Mouse (Mus musculus) CD4-positive helper T cell, adult 2 months (primary cell): ENCODE measurements around the gene Gm21983.

Source experiments
- DNase-seq: peaks from one replicate; pipeline ENCODE4 v3.0.0-alpha.2; 2012; ENCODE audit warnings: low read depth, missing footprints, low spot score

Gm21983 gene

DNA sequence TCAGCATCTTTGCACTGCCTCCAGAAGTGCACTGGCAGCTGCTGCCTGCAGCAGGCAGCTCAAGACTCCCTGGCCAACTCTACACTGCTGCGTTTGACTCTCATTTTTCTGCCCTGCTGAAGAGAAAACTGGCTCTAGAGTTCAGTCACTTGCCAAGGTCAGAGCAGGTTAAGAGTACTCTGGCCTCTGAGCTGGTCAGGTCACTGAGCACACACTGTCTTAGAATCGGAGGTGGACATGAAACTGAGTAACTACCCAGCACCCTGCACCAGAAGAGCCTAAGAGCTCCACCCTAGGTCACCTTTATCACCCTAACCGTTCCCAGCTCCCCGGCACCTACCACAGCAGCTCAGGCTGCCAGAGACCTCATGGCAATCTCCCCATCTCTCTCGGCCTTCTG, 5.1 kb upstream of the Gm21983 start:
- no peak for DNase-seq

DNA sequence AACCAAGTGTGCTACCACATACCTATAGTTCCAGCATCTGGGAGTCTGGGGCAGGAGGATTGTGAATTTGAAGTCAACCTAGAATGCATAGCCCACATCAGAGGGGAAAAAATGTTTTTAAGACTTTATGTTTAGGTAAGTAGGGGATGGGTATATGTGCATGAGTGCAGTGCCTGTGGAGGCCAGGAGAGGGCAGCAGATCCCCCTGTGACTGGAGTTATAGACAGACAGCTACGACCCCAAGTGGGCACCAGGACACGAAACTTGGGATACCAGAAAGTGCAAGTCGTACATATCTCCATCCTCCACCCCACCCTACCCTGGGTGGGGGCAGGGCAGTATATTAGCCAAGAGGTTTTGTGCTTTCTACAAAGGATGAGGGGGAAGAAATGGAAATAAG, 4.1 kb upstream of the Gm21983 start:
- peak; percentile 42 for DNase-seq

DNA sequence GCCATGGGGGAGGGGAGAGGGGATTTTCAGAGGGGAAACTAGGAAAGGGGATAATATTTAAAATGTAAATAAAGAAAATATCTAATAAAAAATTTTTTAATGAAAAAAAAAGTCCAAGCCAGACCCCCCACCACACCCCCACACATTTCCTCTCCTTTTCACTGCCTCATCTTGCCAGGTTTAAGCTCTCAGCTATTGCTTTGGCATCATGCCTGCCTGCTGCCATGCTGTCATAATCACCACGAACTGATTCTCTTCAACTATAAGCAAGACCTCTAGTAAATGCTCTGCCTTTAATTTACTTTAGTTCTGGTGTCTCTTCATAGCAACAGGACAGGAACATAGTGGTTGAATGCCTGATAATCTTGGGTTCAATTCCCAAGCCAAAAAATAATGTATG, 1.6 kb upstream of the Gm21983 start:
- DNase-seq: no peak

DNA sequence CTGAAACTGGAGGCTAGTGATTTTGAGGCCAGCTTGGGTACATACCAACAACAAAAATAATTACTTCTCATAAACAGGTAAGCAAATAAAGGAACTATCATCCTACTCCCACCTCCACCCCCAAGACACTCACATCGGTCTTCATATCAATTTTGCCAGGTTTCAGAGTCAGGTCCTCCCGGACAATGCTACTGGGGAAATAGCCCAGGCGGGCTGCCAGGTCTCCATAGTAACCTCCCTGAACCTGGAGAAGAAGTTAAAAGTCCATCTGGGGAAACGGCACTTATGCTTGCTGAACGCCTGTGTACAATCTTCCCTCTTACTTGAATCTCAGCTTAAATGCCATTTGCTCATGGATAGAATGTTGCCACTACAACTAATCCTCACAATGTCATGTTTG, 850 bp downstream of the Gm21983 start:
- no peak for DNase-seq

DNA sequence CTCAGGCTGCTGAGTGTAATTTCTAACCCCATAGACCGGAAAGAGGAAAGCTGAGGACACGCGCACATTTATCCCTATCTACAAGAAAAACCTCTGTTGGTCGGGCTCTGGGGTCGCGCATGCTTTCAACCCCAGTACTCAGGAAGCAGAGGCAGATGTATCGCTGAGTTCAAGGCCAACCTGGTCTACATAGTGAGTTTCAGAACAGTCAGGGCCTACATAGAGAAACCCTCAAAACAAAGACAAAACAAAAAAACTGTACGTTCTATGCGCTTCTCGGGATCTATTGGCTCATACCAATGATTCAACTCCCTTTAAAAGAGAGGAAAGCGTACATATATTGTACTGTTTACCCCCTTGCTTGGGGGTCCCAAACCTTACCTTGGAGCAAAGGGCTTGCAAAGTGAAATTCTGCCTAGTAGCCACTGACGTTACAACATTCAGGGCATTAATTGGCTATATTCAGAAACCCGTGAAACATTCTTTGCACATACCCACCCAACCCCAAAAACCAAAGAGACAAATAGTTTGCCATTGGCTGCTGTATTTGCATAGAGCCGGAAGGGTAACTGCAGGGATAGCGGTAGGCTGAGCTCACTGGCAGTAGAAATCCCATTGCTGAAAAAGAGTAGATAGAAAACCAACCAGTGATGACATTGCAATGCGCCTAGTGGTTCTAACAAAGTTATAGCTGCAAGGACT, 1.5 kb downstream of the Gm21983 start:
- DNase-seq: no peak

DNA sequence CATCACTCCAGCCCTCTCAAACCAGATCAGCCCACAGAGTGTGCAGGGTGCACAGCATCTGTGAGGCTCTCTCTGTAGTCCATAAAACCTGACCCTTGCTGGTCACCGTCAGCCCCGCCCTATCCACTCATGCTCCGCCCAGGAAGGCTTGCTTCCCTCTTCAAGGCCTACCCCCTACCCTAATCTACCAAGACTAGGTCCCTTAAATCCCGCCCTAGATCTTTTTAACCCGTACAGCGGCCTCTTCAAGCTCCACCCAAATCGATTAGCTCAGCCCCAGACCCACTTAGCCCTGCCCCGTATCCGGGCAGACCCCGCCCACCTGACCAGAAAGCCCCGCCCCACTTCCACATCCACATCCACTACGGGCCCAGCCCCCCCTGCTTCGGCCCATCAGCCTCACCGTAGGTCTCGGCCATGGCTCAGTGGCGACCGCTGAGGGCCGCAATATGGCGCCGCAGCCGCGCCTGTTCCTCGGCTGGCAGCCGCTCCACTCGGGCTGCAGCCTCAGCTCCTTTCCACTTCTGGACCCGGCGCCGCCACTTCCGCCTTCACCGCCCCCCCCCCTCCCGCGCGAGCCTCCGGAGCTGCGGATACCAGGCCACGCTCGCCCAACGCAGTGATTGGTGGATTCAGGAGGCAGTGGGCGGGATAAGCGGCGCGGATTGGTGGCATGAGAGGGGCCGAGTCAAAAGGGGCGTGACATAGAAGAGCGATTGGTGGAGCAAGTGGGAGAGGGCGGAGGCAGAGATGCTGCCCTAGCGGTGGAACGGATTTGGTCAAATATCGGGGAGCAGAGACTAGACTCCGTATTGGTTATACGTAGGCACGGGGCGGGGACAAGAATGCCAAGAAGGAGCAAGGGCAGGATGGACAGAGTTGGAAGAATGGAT, 2.3 kb downstream of the Gm21983 start, which contains the start of gene Rab4b:
TSS of gene Rab4b (minus strand) at position 573 of the 893 bp plus-strand sequence.
- peak; percentile 100 for DNase-seq

DNA sequence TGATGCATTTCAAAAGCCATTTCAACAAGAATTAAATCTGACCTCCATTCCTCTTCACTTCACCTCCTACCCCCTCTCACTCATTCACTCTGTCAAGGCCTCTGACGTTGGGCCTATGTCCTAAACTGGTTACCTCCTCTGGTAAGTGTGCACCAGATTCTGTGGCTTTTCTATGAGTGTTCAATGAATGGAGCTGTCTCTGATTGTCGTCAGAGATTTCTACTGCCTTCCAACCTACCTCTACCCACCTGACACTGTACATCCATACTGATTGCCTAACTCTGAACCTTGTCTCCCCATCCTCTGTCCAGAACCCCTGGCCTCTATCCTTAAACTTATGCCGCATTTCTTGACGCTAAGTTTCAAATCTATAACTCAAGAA, 3.0 kb downstream of the Gm21983 start:
- peak; percentile 58 for DNase-seq

DNA sequence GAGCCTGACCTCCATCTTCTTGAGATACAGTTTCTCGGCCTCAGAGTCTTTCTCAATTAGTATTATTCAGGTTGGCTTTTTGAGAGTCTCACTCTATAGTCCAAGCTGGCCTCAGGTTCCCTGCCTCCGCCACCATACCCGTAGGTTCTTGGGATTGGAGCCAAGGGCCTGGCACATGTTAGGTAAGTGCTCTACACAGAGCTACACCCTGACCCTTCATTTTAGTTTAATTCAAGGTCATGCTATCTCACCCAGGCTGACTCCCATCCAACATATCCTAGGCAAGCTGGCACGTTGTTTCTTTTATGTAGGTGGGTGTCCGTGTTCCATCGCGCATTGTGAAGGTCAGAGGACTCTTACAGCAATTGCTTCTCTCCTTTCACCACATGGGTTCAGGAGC, 6.0 kb downstream of the Gm21983 start:
- no peak for DNase-seq

DNA sequence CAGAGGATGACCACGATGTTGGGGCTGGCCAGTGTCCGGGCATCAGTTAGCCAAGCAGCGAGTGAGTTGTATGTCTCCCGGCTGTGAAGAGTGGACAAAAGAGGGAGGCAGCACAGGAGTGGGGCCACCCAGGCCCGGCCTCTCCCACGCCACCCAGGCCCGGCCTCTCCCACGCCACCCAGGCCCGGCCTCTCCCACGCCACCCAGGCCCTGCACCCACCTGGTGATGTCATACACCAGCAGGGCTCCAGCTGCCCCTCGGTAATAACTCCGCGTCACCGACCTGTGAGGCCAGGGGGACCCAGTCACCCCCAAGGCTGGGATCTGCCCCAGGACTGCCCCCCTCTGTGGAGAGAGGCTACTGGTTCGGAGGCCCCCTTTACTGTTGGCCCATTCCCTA, 6.4 kb downstream of the Gm21983 start:
- DNase-seq: no peak

DNA sequence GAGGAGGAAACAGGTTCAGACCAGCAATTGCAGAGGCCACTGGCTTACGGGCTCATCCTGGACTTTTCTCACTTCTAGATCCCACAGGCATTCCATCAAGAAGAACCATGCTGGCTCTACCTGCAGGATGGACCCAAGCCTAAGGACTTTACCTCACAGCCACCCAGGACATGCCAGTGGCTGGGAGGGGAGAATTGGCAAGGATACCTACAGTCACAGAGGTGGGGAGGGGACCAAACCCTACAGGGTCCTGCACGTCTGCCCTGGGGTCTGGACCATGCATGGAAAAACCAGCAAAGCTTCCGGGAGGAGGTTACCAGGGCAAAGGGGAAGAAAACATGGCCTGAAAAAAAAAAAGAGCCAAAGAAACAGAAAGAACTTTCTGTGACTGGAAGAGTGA, 9.9 kb downstream of the Gm21983 start:
- DNase-seq: no peak

DNA sequence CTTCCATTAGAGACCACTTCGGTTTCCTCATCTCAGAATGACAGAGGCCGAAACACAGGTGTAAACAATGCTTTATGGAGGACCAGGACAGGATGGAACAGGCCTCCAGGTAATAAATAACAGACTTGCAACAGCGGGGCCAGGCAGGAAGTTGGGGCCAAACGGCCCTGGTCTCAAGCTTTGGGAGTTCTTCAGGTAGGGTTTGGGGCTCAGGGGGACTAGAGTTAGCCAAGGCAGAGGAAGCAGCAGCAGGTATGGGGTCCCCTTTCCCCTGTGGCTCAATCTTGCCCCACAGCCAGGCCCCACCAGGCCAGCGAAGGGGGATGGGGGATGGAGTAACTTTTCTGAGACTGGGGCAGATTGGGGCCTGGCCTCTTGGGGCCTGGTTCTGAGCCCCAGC, 12.5 kb downstream of the Gm21983 start:
- DNase-seq: no peak

DNA sequence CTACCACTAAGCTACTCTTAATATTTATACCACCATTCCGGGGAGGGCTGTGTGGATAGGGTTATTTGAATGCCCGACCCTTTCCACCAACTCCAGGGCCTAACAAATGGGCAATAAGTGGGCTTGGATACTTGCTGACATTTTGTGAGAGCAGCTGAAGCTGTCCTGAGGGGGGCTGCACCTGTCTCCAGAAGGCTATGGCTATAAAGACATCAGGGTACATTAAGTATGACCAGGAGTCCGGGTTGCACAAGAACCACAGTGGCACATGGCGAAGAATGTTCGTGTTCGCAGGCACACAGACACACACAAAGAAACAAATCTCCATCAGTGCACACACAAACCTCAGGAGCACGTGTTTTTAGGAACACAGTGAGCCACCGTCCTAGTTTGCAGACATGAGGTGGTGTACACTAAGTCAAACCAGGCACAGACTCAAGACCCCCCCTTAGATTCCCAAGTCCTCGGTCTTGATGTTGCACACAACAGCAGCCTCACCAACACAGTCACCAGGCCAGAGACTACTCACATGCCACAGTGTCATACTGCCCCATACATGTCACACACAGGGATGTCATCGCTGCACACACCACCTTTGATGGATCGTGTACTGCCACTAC, 13.3 kb downstream of the Gm21983 start:
- DNase-seq: no peak

DNA sequence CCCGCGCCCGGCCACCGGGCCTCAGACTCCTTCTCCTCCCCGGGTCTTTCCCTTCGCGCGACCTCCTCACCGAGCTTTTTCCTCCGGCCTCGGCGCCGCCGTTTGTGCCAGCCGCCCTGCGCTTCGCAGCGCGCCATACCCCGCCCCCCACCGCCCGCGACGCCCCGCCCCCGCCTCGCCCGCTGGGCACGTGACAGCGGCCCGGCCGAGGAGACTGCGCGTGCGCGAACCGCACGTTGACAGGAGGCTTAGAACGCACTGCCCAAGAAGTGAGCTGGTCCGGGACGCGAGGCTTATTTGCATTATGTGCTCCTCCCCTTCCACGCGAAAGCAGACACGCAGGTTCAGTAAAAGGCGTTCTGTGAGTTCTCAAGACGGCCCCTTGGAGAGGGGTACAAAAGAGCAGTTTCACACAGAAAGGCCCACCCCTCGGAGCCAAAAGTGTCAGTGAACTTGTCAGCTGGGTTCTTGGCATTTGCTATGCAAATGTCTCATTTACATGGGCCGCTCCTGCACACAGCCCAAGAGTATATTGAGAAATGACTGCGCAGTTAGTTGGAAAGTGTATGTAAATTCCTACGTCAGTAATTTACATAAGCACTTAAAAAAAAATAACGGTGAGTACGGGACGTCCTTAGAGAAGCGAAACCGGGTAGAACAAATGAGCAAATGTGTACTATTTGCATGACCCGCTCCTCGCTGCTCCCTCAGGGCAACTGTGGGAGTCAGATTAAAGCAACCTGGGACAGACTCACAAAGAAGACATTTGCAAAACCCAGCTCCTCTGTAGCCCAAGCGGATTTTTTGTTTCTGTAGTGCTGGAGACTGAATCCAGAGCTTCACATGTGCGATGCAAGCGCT, 14.0 kb downstream of the Gm21983 start, which contains the start of gene Egln2:
TSS of gene Egln2 (minus strand) at position 189 of the 861 bp plus-strand sequence.
- peak; percentile 97 for DNase-seq

DNA sequence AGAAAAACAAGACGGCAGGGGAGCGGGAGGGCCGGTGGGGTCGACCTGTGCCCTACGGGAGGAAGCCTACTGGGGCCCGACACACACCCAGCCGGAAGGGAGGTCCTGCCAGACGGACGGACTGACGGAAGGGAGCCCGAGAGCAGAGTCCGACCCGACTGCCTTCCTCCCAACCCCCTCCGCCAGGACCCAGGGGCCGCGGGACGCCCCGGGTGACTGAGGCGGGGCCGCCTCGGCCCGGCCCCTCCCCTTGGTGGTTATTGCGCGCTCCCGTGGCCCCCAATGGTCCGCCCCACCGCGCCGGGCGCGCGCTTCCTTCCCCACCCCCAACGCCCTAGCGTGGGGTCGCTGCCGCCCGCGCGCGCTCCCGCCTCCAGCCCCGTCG, 14.7 kb downstream of the Gm21983 start:
- peak; percentile 89 for DNase-seq

DNA sequence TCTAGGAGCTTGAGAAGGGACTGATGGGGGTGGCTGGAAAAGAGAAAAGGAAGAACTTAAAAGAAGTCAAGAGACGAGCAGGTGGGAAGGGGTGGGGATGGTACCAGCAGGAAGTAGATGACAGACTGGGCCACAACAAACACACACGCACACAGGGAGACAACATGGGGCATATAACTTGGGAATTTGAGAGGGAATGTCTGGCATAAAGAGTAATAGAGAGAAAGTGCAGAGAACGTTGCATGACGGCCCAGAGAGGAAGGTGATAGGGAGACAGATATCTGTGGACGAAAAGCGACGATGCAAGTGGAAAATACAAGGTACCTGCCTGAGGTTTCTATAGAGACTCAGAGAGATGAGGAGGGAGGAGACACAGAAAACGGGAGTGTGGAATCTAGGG, 15.2 kb downstream of the Gm21983 start:
- DNase-seq: peak; percentile 44

DNA sequence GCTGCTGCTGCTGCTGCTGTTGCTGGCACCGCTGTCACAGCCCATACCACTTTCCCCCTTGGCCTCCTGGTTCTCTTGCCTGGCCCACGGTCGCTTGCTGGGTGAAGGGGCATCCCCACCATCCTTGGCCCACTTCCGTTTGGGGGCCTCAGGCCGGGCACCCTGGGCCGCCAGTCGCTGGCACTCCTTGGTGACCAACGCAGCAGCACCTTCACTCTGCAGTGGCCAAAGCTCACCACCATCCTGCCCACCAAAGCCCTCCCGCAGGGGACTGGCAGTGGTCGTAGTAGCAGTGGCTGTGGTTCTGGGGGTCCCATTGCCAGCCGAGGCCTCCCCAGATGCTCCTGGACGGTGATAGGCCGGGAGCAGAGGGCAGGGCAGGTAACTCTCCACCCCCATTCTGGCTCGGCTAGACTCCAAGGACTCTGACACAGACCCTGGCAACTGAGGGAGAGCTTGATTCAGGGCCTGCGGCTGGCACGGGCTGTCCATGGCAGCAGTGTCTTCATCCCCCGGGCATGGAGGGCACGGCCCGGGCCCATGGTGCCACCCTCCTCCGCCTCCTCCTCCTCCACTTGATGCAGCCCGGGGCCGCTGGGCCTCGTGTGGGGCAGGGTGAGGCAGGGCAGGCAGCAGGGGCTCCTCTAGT, 15.8 kb downstream of the Gm21983 start:
- no peak for DNase-seq

DNA sequence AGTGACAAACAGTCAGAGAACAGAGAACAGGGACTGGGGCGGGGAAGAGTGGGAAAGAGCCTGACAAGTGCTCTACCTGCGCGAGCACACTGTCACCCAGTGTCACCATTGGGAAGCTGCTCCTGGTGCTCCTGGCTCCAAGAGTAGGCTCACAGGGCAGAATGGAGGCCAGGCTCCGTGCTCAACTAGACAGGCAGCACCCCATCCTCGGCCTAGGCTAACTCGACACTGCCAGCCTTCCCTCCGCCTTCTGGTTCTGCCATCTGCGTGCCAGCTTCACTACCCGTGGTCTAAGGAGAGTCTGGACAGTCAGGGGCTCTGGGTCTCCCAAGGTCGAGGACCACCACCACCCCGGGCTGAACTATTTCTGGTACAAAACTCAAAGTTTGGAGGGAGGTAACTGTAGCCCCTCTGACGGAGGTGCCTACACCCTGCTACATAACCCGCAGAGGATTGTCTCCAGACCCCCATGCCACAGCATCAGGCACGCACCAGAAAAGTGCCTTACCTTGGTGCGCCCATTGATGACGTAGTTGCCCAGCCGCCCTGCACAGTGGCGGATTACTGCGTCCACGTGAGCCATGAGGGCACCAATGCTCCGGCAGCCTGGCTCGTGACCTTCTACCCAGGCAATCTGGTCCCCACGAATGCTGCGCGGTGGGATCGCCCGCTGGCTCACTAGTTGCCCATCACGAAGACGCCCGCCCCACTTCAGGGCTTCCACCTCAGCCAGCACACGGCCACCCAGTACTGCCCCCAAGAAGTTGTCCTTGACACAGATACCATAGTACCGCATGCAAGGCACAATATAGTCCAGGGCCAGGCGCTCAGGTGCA, 16.6 kb downstream of the Gm21983 start:
- DNase-seq: no peak

DNA sequence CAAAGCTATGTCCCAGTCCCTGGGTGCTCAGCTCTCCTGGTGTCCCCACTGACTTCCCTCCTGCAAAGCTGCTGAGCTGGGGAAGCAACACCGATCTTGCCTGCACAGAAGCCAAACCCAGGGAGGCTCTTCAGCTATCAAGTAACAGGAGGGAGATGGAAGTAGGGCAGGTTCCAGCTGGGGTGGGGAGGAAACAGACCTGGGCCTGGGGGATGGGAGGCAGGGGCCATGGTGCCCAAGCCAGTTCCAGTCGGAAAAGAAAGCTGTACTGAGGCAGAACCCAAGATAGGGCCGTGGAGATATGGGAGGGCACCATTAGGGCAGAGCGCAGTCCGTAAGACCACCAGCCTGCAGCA, 17.5 kb downstream of the Gm21983 start:
- DNase-seq: no peak

DNA sequence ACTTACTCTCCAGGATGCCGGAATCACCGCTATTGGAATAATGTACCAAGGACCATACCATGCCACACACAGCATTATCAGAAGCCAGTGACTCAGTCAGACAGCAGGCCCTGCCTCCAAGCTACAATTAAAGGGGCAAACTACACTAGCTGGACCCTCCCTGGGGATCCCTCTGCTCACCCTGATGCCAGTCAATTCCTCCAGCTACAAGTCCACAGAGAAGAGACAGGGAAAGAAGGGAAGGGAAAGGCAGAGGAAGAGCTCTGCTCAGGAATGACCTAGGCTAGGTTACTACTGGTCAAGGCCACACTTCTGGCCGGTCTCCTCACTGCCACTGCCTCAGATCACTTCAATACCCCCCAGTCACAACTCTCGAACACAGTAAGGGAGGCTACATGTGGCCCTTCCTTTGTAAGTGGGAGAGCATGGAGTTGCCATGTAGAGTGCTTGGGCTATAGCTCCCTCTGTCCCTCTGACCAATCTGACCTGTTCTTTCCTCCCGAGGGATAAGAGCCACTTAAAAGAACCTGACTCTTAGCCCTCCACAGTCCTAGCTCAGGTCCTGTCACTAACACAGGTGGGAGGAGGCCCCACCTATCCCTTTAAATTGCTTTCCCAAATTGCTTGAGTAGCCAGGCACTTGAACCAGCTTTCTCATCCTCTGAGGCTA, 18.0 kb downstream of the Gm21983 start:
- no peak for DNase-seq

DNA sequence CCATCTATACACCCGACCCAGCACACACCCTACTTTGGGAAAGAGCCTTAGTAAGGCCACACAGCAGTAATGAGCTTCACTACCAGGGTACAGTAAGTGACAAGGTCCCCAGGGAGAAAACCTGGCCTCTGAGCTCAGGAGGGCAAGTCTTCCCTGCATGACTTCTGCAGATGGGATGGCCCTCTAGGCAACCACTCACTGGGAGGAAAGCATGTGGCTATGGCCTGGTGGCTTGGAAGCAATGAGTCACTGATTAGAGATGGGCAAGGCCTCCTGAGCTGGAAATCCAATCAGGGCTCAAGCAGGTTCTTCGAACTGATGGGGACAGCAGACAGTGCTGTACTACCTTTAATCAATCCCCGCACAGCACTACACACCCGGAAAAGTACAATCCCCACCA, 19.1 kb downstream of the Gm21983 start:
- no peak for DNase-seq
